Mouse (Mus musculus) testis, postnatal 10 days (tissue): Measurements from ENCODE around the gene Iqcc.

Experiments
- DNase-seq: peaks from one replicate; pipeline ENCODE4 v3.0.0; 2021; ENCODE audit warnings: low spot score

Gene Iqcc

DNA sequence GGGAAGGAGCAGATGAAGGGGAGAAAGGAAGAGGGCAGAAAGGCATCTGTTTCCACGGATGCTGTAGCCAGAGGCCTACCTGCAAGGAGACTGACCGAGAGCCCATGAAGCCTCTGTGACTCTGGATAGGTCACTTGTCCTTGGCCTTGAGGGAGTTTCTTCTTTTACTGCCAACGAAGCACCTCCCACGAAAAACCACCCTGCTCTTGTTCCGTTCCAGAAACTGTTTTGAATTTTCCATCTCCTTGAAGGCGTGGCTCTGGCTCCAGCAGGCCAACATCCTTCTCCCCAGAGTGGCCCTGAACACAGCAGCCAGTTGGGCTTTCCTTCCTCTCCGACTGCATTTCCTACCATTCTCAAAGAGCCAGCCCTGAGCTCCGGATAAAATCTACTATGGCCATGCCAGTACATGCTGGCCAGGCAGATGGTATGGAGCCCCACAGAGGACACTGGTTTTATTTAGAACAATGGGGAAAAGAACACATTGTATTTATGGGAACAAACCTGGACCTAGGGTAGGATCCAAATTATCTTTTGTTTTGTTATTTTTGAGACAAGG, 2.5 kb upstream of the Iqcc start:
- DNase-seq = no peak

DNA sequence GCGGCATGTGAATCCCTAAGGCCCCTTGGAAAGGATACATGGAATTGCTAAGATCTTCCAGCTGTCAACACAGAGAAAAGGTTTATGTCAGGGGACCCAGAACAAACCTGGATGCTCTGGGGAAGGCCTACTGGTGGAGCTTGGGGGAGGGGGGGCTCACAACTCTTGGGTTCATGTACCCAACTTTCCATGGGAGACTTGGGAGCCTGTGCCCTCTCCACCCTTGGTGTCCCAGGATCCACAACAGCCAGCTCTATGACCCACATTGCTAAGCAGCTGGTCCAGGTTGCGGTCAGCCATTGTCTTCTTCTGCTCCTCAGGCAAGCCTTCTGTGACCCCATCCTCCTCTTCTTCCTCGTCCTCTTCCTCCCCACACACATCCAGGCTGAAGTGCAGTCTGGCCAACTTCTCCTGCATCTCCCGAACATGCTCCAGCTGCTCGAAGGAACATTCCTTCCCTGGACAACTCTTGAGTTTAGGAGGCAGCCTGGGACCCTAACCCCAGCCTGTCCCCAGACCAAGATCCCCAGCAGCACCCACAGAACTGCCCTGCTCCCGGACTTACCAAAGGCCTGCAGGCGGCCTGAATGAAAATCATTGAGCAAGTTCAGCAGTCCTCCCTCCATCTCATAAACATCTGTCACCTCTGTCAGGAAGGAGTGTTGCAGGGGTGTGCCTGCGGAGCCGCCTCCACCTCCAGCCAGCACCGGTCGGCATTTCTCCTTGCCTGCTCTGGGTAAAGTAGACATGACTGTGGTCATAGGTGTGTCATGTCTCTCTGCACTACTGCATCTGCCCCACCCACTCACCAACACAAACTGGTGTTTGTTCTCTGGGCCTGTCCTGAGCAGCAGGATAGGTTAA, 1.8 kb upstream of the Iqcc start:
- DNase-seq = no peak

DNA sequence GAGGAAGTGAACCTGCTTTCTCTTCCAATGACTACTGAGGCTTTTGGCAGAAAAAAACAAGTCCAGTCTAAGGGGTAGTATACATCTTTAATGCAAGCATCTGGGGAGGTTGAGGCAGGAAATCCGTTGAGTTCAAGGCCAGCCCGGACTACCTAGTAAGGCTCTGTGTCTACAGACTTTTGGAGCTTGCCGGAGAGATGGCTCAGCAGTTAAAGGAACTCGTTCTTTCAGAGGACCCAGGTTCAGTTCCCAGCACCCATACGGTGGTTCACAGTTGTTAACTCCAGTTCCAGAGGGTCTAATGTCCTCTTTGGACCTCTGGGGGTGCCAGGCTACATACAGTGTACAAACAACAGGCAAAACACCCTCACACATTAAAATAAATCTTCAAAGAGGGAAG, 868 bp downstream of the Iqcc start:
- no peak for DNase-seq

GRCm38 (mm10) chr4:129617121-129617641, 1.7 kb downstream of the Iqcc start:
- DNase-seq = no peak

DNA sequence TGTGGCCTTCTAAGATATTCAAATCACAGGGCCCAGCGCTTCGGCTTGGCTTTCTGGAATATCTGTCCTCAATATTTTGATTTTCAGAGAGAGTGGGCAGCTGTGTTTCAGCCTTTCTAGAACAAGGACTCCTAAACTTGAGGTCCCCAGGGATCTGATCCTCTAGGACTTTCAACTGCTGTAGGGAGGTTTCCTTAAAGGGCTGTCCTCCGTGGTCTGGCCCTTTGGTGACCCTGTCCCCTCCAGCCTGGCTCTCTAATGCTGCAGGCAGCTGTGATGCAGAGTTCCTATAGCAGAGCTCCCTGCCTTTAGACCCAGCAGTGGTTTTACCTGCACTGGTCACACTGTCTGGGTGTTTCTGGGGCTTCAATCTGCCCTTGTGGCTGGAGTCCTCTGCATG, 2.3 kb downstream of the Iqcc start:
- no peak for DNase-seq

DNA sequence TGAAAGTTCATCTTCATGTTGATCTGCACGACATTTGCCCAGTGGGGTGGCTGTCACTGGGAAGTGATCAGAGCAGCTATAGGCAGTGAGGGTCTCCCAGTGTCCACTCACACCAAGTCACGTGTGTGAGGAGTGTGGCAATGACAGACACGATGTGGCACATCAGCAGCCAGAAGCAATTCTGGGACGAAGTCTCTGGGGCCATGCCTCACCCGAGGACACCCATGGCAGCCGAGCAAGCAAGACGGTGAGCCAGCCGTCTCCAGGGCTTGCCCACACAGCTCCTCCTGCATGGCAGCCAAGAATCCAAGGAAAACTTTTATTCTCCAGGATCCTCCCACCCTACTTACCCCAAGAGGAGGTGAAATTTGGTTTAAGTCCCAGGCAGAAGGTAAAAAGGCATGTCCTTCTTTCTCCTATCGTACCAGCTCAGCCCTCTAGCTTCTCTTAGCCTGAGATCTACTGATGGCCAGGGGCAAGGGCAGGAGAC, 3.1 kb downstream of the Iqcc start:
- no peak for DNase-seq

DNA sequence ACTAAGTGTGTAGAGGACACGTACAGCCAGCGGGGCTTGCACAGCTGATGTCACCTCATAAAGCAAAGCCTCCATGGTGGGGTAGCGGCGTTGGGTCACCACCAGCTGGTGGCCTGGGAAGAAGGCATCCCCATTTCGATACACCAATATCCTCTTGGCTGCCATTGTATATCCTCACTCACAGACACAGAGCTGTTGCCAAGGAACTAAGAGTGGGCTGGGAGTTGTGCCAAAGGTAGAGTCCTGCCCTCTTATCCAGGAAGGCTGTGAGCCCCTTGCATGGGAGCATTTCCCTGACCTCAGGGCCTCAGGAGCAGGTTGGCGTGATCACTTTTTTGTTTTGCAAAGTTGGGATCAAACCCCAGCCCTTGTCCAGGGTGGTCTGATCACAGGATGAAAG, 4.8 kb downstream of the Iqcc start, which contains the start of gene Dcdc2b:
TSS of gene Dcdc2b (minus strand) at position 165 of the 400 bp plus-strand sequence.
- DNase-seq = no peak

GRCm38 (mm10) chr4:129610472-129610871, 8.4 kb downstream of the Iqcc start:
- DNase-seq = no peak

DNA sequence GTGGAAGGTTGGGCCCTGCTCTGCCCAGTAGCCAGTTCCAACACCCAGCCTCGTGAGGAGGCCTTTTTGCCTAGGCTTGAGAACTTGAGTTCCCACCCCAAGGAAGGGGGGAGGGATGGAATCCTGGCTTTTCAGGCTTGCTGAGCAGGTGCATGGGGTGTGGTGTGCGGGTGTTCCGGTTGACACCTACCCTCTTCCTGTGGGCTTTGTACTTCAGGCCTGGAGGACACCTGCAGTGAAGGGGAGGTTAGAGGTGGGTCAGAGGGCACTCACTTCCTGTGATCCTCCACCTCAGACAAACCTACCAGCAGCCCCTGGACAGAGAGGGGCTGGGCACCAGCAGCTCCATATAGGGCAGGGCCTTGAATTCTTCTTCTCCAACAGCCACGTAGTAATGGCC, 8.9 kb downstream of the Iqcc start:
- DNase-seq = no peak

- no peak for DNase-seq
Observed at GRCm38 (mm10) chr4:129609139-129609631, 9.7 kb downstream of the Iqcc start.

DNA sequence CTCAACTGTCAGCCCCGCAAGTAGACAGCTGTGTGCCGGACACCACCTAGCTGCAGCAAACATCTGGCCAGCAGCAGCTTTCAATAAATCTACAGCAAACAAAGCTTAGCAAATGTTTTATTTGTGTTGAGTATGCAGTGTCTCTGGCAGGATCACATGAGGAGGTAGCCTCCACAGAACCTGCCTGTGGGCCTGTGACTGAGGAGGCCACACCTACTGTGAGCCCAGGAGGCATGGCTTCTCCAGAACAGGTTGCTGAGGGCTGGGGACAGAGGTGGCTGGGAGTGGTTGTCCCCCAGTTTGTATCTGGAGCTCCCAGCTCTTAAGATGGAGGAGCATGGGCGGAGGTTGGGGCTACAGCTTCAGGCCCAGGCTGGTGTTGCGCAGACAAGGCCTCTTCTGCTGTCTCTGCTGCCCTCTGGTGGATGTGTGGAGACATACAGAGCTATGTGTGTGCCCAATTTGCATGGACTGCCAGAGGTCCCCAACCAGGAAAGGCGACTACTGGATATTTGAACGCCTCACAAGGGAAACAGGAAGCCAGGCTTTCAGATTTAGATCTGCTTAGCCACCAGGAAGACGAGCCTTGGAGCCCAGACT, 10.4 kb downstream of the Iqcc start:
- peak; percentile 85 for DNase-seq

DNA sequence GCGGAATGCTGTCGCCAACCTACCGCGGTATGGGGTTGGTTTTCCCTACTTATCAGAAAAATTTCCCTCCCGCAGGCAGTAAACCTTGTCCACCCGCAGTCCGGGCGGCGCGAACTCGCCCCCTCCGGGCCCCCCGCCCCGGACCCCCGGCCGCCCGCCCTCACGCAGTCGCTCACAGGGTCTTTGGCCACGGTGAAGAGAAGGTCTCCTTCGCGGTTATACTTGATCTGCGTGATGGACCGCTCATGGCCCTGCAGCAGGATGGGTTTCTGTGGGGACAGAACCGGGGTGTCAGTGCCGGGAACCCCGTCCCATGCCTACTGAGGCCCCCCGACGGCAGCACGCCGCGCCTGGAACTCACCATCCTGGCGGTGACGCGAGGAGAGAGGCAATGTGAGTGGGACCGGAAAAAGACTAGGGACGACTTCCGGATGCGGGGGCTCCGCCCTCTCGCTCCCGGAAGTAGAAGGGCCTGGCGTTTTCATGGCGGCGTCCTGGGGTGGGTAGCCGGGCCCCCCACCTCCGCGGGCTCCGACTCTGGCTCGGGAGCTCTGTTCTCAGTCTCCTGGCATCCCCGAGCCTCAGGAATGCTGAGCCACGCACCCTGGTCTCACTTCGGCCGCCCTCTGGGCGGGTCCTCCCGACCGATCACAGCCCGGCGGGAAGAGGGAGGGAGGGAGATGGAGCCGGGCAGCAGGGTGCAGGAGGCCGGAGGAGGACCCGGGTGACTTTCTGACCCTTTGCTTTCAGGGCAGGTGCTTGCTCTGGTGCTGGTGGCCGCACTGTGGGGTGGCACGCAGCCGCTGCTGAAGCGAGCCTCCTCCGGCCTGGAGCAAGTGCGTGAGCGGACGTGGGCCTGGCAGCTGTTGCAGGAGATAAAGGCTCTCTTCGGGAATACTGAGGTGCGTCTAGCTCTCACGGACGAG, 18.4 kb downstream of the Iqcc start, which contains the start of the genes Eif3i and Tmem234:
TSS of gene Eif3i (minus strand) at position 416 of the 926 bp plus-strand sequence.
TSS of gene Tmem234 (plus strand) at position 436 of the 926 bp plus-strand sequence.
- peak; percentile 84 for DNase-seq

- no peak for DNase-seq
Observed at GRCm38 (mm10) chr4:129588865-129589264, 30.0 kb downstream of the Iqcc start.

GRCm38 (mm10) chr4:129586943-129587342, 32.0 kb downstream of the Iqcc start:
- no peak for DNase-seq

- DNase-seq = no peak
Observed at GRCm38 (mm10) chr4:129585773-129586172, 33.1 kb downstream of the Iqcc start.

- peak; percentile 92 for DNase-seq
Observed at GRCm38 (mm10) chr4:129584884-129585608, 33.9 kb downstream of the Iqcc start.

DNA sequence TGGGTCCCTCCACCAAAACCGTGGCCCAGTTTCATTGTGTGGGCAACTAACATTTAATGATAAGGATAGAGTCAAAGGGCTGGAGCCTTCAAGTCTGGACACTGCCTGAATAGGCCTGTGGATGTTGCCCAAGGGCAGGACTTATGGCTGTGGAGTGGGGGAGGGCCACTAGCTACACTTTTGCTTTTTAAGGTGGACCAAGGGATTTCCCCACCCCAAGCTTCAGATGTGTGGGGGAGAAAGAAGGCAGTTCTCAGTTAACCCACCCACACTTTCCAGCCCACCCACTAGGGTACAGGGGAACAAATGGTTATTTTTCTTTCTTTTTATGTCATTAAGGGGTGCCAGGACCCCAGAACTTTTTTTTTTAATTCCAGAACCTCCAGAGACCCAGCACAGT, 34.5 kb downstream of the Iqcc start:
- DNase-seq = no peak

GRCm38 (mm10) chr4:129582251-129582650, 36.6 kb downstream of the Iqcc start:
- no peak for DNase-seq

DNA sequence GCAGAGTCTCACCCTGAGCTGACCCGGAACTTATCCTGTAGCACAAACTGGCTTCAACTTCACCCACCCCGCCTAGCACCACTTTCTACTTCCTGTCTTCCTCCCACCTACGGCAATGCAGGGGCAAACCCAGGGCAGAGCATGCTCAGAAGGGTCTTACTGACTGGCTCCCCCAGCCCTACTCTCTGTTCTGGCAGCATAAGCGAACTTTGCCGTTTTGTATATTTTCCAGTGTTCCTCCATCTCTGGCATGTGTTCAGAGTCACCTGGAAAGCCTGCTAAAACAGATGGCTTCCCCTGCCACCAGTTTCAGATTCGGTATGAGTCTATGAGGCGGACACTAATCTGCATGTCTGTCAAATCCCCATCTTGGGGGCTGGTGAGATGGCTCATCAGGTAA, 38.6 kb downstream of the Iqcc start:
- no peak for DNase-seq

DNA sequence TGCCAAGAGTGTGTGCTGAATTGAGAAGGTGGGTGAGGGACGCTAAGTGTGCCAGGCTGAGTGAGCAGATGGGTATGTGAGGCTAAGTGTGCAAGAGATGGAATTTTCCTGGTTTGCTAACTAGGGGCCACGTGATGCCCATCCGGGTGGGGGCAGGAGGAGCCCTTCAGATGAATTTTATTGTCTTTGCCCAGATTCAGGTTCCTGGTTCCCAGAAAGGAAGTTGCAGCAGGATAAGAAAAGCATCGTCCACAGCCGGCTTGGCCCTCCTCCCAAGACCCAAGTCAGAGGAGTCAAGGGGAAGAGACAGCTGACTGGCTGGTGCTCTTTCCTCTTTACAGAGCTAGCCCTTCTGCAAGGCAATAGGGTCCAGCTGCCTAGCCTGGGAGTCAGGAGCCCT, 40.4 kb downstream of the Iqcc start, which contains the start of gene Fam167b:
TSS of gene Fam167b (minus strand) at position 84 of the 400 bp plus-strand sequence.
- no peak for DNase-seq

DNA sequence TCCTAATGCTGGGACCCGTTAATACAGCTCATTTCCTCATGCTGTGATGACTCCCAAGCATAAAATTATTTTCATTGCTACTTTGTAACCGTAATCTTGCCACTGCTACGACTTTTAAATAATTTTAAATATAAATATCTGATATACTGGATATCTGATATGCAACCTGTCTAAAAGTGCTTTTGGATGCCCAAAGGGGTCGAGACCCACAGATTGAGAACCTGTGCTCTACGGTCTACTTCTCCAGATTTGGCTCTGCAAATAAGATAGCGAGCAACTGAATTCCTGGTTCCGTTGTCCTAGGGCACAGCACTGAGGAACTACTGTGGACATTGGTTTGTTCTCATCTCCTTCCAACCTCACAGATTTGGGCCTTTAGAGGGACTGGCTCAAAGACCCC, 41.2 kb downstream of the Iqcc start:
- DNase-seq = no peak
